Mouse (Mus musculus): ENCODE measurements around the gene Mbd3l1. TPM values are rescaled to one million over a fixed set of nuclear protein-coding genes. Genes with fewer than 3 reads are reported as not detected.

Gene Mbd3l1
- total RNA-seq (2015; ENCODE audit: low replicate concordance) (not detected in 2 replicates), total RNA-seq (2017; ENCODE audit: low replicate concordance) (not detected in 2 replicates)

DNA sequence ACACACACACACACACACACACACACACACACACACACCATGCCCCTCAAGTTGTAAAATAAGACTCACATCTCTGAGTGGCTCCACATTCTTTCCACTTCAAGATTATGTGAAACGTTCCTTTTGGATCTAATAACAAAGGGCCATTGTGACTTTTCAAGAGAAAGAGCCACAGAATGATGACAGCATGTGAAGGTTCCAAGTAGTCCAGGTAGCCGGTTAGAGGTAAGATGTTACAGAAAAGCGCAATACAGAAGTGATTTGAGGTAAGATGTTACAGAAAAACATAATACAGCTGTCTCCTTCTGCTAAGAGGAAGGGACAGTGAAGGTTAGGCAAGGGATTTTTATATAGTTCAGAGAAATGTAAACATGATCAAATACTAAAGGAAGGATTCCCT, at the start of gene Mbd3l1, which contains the start of gene Zfp558:
Mbd3l1 (plus strand) TSS at position 192 of the 400 bp plus-strand sequence.
Zfp558 (minus strand) TSS at position 101 of the 400 bp plus-strand sequence.
- no peak for ATAC-seq (replicated peaks; ENCODE audit: low FRiP score, poor library complexity, severe bottlenecking)

DNA sequence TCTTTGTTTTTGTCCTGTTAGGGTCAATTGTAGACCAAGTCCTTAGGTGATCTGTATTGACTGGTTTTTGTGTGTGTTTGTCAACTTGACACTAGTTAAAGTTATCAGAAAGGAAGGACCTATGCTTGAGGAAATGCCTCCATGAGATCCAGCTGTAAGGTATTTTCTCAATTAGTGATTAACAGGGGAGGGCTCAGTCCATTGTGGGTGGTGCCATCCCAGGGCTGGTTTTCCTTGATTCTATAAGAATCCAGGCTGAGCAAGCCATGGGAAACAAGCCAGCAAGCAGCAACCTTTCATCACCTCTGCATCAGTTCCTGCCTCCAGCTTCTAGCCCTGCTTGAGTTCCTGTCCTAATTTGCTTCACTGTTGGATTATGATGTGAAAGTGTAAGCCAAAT, 47.8 kb upstream of the Mbd3l1 start, which contains the start of gene Mbd3l2:
Mbd3l2 (plus strand) TSS at position 301 of the 400 bp plus-strand sequence.
- ATAC-seq (replicated peaks; ENCODE audit: low FRiP score, poor library complexity, severe bottlenecking), result no peak

DNA sequence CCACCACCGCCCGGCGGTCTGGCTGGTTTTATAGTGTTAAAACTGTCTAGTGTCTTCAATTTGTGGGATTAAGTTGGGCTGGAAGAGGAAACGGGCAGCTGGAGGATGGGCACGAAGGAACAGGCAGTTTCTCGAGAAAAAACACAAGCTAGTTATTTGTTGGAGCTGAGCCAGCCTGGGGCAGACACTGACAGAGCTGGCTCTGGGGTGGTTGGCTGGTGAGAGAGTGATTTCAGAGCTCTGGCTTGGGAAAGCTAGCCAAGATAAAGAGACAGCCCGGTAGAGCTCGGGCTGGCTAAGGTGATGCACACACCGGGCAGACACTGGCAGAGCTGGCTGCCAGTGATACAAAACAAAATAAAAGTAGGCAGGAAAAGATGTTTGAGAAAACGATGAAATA, 46.5 kb upstream of the Mbd3l1 start:
- no peak for ATAC-seq (replicated peaks; ENCODE audit: low FRiP score, poor library complexity, severe bottlenecking)

DNA sequence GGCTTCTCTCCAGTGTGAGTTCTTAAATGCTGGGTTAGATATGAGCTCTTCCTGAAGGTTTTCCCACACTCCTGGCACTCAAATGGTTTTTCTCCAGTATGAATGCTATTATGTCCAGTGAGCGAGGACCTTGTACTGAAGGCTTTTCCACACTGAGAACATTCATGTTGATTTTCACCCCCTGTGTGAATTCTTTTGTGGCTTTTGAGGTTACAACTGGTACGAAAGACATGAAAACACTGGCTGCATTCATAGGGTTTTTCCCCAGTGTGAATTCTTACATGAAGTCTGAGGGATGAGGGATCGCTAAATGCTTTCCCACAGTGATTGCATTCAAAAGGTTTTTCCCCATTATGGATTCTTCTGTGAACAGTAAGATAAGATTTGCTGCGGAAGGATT, 21.6 kb upstream of the Mbd3l1 start:
- no peak for ATAC-seq (replicated peaks; ENCODE audit: low FRiP score, poor library complexity, severe bottlenecking)

DNA sequence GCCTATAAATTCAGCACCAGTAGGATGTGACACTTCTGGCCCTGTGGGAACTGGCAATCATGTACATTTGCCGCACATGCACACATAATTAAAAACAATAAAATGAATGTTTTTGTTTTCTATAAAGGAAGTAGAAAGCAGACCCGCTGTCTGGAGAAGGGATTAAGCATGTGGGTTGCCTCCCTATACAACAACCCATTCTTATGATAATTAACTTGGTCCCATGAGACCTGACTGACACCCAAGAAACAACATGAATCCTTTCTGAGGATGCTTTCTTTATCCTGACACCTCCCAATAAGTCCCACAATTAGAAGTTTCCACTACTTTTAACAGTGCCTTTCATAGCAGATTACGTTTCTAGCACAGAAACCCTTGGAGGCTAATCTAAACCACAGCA, 10.8 kb upstream of the Mbd3l1 start:
- no peak for ATAC-seq (replicated peaks; ENCODE audit: low FRiP score, poor library complexity, severe bottlenecking)

DNA sequence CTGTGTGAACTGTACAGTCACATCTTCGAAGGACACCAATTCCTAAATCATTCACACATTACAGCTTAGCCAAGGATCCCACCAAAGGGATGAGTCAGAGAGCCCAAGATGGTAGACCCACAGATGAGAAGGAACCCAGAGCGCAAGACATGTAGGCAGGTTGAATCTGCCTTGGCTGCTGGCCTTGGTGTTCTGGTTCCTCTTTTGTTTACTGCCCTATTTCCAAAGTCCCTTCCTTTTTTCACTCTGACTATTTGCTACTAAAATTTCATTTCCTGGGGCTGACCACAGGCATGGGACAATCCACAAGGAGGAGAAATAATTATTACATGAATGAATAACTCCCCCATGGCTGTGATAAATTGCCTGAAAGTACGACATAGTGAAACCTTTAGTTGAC, 10.2 kb upstream of the Mbd3l1 start:
- ATAC-seq (replicated peaks; ENCODE audit: low FRiP score, poor library complexity, severe bottlenecking), result no peak

DNA sequence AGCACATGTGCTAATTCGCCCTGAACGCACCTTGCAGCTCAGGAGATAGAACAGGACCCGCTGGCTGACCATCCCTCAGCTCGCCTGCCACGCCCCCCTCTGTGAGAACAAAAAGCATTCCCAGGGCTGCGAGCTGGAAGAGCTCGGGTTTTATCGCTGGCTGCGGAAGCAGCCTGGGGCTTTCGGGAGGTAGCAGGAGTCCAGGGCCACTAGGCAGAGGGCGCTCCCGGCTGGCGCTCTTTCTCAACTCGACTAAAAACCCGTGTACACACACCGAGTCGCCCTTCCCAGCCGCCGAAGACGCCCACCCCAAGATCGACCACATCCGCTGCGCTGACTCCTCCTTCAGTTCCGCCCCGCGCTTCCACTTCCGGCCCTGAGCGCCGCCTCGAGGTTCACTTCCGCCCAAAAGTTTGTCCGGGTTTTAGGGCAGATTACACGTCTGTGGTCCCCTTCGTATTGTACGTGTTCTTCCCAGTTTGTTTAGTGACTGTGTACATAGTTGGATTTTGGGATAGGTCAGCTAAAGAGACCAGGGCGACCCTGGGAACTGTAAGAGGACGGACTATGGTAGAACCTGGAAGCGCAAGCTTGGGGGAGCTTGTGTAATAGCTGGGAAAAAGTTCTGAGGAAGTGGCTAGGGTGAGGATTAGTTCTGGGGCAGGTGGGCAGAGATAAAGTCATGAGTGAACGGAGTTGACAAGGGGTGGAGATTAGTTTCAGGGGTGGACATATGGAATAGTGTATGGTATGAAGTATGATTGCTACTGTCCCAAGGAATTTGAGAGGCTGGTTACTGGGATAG, 4.6 kb upstream of the Mbd3l1 start:
- peak; percentile 49; the same call in 1 of the 2 replicates for ATAC-seq (replicated peaks; ENCODE audit: low FRiP score, poor library complexity, severe bottlenecking)

DNA sequence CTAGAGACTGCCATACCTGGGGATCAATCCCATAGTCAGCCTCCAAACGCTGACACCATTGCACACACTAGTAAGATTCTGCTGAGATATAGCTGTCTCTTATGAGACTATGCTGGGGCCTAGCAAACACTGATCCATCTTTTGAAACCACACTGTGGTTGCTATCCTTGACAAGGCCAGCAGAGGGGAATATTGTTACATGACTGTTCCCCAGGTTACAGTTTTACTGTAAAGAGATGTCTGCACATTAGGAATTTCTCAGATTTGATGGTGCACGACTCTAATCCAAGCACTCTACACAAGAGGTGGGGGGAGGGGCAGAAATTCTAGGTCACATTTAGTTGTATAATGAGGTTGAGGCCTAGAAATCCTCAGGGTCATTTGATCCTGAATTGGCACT, 29.9 kb downstream of the Mbd3l1 start:
- ATAC-seq (replicated peaks; ENCODE audit: low FRiP score, poor library complexity, severe bottlenecking), result no peak

Other genes with a start within 250 kb of the Mbd3l1 start
- gene Chordc1, start 186.2 kb upstream of the Mbd3l1 start, total RNA-seq (2015; ENCODE audit: low replicate concordance), result 30.6 and 35.3 TPM in 2 replicates
- 29.9 and 46.9 TPM in 2 replicates for gene Chordc1, start 186.2 kb upstream of the Mbd3l1 start, total RNA-seq (2017; ENCODE audit: low replicate concordance)
- not detected in 2 replicates for gene Naalad2, start 75.4 kb upstream of the Mbd3l1 start, total RNA-seq (2015; ENCODE audit: low replicate concordance)
- gene Naalad2, start 75.4 kb upstream of the Mbd3l1 start, total RNA-seq (2017; ENCODE audit: low replicate concordance), result not detected in 2 replicates
- not detected in 2 replicates for gene Ubtfl1, start 73.9 kb upstream of the Mbd3l1 start, total RNA-seq (2015; ENCODE audit: low replicate concordance)
- gene Ubtfl1, start 73.9 kb upstream of the Mbd3l1 start, total RNA-seq (2017; ENCODE audit: low replicate concordance), result not detected in 2 replicates
- not detected in 2 replicates for gene Mbd3l2, start 47.7 kb upstream of the Mbd3l1 start, total RNA-seq (2015; ENCODE audit: low replicate concordance)
- gene Mbd3l2, start 47.7 kb upstream of the Mbd3l1 start, total RNA-seq (2017; ENCODE audit: low replicate concordance), result not detected in 2 replicates
- gene Zfp558, start 91 bp upstream of the Mbd3l1 start, total RNA-seq (2015; ENCODE audit: low replicate concordance), result not detected in 2 replicates
- not detected in 2 replicates for gene Zfp558, start 91 bp upstream of the Mbd3l1 start, total RNA-seq (2017; ENCODE audit: low replicate concordance)
- not detected in 2 replicates for gene Muc16, start 196.2 kb downstream of the Mbd3l1 start, total RNA-seq (2015; ENCODE audit: low replicate concordance)
- gene Muc16, start 196.2 kb downstream of the Mbd3l1 start, total RNA-seq (2017; ENCODE audit: low replicate concordance), result not detected in 2 replicates